Mouse (Mus musculus) frontal cortex, postnatal 14 days (tissue): ENCODE measurements around the gene Rab4a.
"Not testable (repeated sequence)": the region's sequence is repeated elsewhere in the genome, so short reads cannot be mapped to it uniquely, and the experiment has no call there.

Source experiments
- DNase-seq, 2 experiments: peaks; one replicate each; pipeline ENCODE4 v3.0.0; 2022; ENCODE audit warnings: low spot score in 2 of 2

Rab4a gene

DNA sequence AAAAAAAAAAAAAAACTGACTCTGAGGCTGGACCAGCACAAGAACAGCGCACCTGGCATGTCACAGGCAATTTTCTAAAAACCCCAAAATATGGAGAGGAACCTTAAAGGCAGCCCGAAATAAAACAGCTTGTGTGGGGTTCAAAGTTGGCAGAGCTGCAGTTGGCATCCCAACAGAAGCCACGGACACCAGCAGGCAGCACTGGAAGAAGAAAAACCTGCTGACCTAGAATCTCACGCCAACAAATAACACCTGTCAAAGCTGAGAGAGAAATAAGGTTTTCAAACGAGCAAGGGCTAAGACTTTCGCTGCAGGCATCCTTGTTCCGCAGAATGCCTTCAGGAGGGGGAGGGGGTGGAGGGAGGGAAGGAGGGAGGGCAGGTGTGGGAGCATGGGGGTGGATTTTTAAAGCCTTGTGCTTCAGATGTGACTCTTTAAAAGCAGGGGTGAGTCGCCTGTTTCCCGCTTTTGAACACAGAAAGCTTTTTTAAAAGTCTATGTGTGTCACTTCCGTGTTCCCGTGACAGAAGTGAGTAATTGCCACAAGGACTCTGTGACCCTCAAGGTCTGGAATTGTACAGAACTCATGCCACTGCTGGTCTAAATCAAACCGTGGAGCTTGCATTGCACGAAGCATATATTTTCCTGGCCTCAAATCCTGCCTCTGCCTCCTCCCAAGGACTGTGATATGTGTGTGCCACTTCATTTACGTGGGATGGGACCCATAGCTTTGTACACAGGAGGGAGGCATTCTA lies 17.2 kb upstream of the Rab4a start:
- no peak for DNase-seq

DNA sequence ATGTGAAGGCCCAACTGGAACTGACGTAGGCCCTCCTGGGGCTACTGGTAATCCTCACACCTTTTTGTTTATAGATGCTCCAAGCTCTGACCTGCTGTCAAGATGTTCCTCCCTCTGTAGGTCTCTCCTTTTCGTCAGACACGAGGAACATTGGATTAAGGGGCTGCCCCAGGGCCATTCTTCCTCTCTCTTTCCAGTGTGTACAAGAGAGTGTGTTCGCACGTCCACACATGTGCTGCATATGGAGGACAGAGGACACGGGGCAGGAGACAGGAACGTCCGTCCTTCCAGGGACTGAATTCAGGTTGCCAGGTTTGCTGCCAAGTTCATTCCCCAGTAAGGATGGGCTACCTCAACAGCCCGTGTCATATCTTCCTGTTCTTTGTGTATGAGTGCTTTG lies 16.3 kb upstream of the Rab4a start:
- no peak for DNase-seq

DNA sequence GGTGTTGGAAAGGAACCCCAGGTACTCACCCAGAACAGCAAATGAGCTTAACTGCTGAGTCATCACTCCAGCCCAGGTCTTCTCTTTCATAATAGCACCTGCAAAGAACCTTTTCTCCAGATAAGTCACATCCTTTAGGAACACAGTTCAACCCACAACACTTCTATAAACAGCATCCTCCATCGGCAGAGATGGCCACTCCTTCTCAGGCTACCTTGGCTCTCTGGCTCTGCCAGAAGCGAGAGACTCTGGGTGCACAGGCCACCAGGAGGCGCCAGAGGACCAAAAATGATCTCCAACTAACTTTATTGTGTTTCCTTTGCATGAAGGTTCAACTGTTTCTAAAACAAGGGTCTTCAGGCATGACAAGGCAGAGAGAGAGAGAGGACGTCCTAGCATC lies 15.8 kb upstream of the Rab4a start:
- peak; percentile 71 to 87 for DNase-seq

DNA sequence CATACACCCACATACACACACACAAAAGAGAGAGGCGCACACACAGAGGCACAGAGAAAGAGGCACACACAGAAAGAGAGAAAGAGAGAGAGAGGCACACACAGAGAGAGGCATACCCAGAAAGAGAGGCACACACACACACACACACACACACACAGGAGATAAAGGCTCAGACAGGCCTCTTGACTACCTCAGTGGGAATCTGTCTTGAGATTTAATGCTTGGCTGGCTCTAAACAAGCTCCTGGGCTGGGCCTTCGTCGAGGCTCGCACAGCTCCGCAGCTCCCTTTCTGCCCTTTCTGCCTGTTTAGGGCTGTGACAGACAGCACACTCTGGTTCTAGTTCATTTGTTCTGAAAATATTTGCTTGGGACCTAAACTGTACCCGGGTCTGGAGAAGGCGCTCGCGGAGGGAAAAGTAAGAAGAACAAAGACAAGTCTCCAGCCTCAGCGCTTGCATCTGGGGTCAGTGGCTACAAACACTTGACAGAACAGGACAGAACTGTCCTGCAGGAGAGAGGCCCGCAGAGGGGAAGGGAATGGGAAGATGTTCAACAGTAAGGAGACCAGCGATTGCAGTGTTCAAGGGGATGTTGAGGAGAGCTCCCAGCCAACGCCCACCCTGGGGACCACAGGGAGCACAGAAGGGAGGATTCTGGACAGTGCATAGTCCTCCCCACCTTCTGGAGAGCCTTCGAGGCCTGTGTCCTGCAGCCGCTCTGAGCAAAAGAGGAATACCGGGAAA lies 14.5 kb upstream of the Rab4a start:
- no peak for DNase-seq

DNA sequence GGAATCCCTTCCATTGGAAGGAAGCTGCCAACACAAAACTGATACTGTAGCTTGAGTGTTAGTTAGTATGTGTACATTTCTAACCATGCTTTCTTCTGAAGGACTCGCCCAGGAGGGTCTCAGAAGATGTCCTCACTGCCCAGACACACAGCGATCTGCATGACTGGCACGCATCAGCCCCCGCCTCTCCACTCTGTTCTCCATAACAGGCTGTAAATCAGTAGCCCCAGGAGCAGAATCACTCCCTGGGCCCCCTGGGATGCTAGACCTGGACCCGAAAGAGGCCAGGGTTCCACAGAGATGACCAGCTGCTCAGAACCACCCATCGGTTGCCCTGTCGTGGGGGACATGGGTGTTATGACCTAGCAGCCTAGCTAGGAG lies 13.9 kb upstream of the Rab4a start:
- no peak for DNase-seq

DNA sequence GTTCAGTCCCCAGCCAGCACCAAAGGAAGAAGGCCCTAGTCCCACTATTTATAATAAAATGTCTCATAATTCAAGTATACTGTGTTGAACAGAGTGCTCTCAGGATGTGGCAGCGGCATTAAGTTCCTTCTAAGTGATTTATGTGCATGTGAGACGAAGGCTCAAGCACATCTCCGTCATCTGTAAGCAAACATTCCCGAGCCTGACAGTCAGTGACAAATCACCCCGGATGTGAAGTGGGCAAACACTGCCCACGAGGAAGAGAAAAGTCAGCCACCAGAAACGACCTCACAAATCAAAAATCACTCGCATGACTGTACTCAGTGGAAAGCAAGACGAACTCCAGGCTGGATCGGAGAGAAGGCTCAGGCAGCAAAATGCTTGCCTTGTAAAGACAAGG lies 11.9 kb upstream of the Rab4a start:
- no peak for DNase-seq

DNA sequence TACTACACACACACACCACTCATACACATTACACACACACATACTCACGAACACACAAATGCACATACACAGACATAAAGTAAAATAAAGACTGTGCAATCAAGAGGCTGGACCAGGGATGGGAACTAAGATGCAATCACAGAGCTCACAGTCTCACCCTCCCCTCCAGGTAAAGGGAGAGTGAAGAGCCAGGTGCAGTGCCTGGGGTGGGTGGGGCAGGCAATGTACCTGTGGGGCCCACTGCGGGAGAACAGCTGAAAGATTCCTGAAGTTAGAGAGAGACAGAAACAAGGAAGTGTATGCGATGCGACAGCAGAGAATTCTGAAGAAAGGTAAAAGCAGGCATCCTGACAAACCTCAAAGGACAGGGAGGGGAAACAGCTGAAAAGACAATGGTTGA lies 11.0 kb upstream of the Rab4a start:
- DNase-seq = no peak

DNA sequence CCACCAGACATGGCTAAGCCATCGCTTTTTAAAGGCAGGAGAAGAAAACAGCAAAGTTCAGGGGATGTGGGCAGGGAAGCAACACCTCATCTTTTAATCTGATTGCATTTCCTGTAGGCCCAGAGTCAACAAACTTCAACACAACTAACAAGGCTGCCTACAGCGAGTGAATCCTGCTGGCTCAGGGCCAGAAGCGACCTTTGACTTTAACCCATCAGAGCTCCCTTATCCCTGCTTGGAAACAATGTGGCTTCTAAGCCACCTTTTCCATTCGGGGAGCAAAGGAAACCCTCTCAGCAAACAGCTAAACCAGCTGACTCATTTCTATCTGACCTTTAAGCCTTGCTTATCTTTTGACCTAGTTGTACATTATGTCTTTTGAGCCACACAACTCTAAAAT lies 9.0 kb upstream of the Rab4a start:
- DNase-seq = no peak

DNA sequence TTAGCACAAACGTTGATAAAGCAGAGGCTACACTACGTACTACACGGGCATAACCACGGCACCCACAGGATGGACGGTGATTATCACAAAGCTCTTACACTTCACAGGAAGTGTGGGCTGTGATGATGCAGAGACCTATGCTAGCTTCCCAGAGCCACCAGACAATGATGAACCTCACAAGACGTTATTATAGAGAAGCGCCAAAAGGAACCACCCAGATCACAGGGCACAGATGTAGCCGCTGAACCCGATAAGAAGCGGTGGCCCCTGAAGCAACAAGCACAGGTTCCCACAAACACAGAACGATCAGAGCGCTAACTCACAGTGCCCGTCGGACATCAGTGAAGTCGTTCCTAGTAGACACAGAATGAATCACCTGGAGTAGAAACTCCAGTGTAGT lies 7.9 kb upstream of the Rab4a start:
- no peak for DNase-seq

DNA sequence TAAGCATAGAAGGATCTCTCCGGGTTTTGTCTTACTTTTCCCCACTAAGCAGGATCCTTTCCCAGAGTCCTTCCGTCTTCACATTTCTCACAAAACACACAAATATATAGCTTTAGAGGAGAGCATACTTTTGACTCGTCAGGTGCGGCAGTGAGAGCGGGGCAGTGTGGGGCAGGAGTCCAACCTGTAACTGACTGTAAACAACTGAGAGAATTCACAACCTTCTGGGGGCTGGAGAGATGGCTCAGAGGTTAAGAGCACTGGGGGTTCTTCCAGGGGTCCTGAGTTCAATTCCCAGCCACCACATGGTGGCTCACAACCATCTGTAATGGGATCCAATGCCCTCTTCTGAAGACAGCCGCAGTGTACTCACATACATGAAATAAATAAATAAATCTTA lies 6.4 kb upstream of the Rab4a start:
- DNase-seq = no peak

DNA sequence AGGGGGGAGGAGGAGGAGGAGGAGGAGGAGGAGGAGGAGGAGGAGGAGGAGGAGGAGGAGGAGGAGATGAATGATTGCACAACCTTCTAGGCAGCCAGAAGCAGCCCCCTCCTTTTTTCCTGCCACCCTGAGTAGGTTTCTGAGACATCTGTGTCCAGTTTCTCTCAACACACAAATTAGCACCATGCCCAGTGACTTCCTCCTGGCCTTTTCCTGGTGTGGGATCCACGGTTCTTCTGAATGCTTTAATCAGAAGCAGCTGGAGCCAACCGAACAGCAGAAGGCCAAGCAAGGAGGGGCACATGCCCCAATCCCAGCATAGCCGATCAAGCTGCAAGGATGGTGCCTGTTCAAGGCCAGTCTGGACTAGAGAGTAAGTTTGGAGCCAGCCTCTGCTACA lies 5.9 kb upstream of the Rab4a start:
- no peak for DNase-seq

DNA sequence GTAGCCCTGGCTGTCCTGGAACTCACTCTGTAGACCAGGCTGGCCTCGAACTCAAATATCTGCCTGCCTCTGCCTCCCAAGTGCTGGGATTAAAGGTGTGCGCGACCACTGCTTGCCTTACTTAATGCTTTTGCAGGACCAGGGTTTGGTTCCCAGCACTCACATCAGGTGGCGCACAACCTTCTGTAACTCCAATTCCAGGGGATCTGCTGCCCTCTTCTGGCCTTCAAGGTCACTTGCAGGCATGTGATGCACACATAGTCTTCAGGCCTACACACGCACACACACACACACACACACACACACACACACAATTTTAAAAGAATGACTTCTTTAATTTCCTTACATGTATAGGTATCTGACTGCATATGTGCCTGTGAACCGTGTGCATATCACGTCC lies 4.9 kb upstream of the Rab4a start:
- DNase-seq = no peak

DNA sequence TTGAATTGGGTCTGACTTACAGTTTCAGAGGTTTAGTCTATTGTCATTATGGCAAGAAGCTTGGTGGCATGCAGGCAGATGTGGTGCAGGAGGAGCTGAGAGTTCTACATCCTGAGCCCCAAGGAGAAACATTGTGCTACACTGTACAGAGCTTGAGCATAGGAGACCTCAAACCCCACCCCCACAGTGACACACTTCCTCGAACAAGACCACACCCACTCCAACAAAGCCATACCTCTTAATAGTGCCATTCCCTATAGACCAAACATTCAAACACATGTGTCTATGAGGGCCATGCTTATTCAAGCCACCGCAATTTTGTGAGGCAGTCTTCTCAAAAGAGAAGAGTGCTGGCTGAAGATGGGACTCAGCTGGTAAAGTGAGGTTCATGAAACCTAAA lies 4.2 kb upstream of the Rab4a start:
- no peak for DNase-seq

DNA sequence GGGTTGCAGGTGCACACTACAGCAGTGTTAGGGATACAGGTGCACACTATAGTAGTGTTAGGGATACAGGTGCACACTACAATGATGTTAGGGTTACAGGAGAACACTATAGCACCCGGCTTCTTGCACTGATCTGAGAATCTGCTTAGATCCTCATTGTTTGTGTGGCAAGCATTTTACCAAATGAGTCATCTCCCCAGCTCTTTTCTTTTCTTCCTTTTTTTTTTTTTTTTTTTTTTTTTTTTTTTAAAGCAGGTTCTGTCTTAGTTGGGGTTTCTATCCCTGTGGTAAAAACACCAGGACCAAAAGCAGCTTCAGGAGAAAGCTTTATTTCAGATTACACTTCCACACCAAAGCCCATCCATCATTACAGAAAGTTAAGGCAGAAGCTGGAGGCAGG lies 2.1 kb upstream of the Rab4a start:
- no peak for DNase-seq

DNA sequence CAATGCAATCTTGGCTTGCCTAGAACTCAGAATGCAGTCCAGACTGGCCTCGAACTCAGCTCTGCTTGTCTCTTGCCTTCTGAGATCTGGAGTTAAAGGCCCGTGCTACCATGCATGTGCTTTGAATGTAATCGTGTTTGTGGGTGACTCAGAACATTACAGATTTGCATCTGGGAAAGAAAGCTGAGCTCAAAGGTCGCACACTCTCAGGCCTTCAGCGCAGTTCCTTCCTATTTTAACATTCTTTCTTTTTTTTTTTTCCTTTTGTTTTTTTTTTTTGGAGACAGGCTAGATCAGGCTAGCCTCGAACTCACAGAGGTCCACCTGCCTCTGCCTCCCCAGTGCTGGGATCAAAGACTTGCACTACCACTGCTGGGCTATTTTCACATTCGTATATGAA lies 1.2 kb upstream of the Rab4a start:
- no peak for DNase-seq

DNA sequence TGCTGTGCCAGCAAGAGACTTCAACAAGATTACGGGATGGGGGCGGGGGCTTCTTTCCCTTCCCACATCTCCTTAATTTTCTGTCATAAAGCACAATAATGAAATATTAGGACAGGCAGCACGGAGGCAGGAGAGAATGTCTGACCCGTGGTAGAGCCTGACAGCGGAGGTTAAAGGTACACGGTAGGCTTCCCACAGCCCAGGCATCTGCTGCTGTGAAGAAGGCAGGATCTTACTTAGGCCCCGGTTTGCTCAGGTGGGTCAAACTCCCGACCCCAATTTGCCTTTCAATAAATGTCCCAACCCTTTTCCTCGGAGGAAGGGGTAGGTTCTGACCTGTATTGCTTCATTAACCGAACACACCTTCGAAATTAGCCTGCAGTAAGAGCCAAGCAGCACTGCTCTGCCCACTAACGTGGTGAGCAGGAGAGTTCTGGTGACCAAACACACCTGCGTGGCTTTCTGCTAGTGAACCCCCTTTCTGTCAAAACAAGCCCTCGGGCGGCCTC lies 522 bp upstream of the Rab4a start:
- no peak for DNase-seq

DNA sequence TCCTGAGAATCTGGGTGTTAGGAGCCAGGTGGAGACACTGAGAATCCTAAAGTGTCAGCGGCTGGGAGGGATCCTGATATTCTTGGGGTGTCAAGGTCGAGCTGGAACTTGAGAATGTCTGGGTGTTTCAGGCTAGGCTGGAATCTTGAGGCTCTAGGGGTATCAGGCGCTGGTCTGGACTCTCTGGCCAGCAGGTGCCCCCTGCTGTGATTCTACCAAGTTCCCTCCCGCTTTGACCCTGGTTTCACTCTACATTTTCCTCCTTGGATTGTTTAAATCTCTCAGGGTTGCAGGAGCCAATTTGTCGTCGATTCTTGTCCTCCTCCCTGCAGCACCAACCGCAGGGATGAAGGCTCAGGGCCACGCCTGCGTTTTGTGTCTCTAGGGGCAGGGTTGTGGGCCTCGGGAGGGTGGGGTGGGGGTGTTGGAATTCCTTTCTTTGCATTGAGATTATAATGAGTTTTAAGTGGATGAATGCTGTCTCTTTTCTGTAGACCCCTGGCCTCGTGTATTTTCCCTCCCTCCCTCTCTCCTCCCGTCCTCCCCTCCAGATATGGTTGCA lies 670 bp downstream of the Rab4a start:
- DNase-seq = no peak

DNA sequence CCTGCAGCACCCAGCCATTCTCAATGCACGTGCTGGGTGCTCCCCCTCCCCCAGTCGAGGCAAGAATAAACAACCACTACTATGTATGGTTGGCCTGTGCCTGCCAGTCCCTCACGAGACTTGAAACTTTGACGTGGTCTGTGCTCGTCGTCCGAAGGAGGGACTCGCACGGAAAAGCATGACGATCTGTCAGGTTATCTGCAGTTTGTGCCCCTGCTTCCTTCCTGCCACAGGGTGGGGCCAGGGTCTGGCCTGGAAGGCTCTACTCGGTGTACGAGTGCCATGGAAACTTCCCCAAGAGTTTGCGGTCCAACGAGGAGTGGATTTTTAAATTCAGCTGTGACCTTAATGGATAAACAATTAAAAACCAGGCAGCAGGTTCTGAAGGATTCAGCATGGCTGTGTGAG lies 1.2 kb downstream of the Rab4a start:
- no peak for DNase-seq

DNA sequence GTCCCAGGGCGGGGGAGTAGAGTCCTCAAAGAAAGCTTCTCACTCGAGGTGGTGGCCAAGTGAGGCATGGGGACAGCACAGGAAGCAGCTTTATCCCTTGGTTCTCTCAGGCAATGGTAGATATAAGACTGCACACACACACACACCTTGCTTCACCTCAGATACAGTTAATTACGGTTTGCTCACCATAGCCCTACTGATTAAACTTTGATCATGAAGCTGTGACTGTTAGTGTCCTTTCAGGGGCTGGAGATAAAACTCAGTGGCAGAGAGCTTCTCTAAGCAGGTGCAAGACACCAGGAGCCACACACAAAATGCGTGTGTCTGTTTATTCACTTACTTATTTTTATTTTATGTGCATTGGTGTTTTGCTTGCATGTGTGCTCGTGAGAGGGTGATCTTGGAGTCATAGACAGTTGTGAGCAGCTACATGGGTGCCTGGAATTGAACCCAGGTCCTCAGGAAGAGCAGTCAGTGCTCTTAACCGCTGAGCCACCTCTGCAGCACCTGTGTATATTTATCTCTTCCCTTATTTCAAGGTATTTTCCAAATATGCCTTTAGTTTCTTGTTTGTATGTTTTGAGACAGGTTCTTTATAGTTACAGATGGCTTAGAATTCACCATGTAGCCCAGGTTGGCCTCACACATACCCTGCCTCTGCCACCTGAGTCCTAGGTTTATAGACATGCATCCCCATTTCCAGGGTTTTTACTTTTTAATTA lies 2.2 kb downstream of the Rab4a start:
- DNase-seq = no peak

DNA sequence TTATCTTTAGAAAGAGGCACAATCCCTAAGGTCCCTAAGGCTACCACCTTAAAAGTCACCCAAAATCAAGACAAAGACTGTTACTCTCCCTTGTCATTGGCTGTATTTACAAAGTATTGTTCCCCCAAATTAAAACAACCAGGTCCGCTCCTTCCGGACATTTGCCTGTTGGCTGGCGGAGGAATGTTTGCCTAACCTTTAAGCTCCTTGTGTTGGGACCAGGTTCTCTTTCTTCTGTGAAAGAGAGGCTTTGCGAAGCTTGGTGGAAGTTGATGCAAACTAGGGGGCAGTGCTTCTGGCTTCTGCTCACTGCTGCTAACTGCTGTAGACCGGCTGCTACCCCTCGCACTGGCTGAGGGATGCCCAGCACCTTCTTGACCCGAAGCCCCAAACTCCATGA lies 2.9 kb downstream of the Rab4a start:
- no peak for DNase-seq

DNA sequence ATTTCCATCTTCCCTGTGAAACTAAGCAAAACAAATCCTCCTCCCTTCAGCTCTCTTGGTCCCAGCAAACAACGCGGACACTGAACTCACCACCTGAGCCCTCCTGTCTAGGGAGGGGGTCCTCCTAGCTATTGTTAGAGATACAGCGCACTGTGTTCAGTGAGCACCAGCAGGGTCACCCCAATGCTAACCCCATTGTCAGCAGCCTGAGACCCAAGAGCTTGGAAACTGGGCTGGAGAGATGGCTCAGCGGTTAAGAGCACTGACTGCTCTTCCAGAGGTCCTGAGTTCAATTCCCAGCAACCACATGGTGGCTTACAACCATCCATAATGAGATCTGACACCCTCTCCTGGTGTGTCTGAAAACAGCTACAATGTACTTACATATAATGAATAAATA lies 3.6 kb downstream of the Rab4a start:
- DNase-seq = not testable (repeated sequence)

DNA sequence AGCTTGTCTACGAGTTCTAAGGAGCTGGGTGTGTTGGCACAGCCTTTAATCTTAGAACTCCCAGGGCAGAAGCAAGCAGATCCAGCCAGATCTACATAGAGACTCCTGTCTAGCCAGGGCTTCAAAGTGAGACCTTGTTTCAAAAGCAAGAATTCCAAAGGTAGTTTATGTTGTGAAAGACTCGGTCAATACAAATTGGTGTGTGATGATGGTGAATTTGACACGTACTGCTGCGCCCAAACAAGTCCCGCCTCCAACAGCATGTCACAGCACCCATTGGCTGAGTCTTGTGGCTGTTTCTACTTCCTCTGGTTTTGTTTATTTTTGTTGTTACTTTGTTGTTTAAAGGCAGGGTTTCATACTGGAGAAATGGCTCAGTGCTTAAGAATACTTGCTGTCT lies 6.4 kb downstream of the Rab4a start:
- no peak for DNase-seq
